Mouse (Mus musculus): ENCODE measurements at regions not wholly inside any gene's neighbourhood (a gene's known extent, or its start where the extent isn't known, plus 50 kb on each side); places are given as distances from the start of the nearest gene placed in this dataset.
A peak's percentile ranks its signal among the peaks of the same experiment; 100 is the strongest.

- Histone ChIP-seq H3K9me3 (ENCODE audit: low read length) (no peaks in the 10 kb centered on the region), H3K4me3 (ENCODE audit: low read depth, low read length) (no peak overlapping the region), H3K4me1 (ENCODE audit: insufficient read depth, low read length) (no peaks in the 10 kb centered on the region), H3K36me3 (ENCODE audit: insufficient read depth, low read length) (no peaks in the 10 kb centered on the region), H3K27ac (ENCODE audit: low read depth, low read length) (no peak overlapping the region), H3K27me3 (ENCODE audit: insufficient read depth, low read length) (no peaks in the 10 kb centered on the region), H3K9ac (replicated peaks; ENCODE audit: low read length, poor library complexity, severe bottlenecking) (no peak overlapping the region), H3K4me2 (ENCODE audit: low read depth, low read length, poor library complexity, severe bottlenecking) (no peak overlapping the region)
- no peak for TF ChIP-seq CTCF (IDR thresholded peaks at IDR 0.05)
- ATAC-seq (ENCODE audit: low FRiP score), result no peak
- DNase-seq (ENCODE audit: low spot score), result no peak
- 81% methylated on average over 2 of the region's 2 CpGs for WGBS
Observed at GRCm38 (mm10) chr12:60352138-60352537, 1132.6 kb upstream of the Fbxo33 start.

- WGBS, result 93% methylated on average over 1 of the region's 1 CpGs
- ATAC-seq (ENCODE audit: low FRiP score) (no peak), DNase-seq (ENCODE audit: low spot score) (no peak)
- H3K27ac ChIP-seq (ENCODE audit: low read depth, low read length), result no peak overlapping the region
- H3K4me1 ChIP-seq (ENCODE audit: insufficient read depth, low read length), result no peaks in the 10 kb centered on the region
- TF ChIP-seq CTCF (IDR thresholded peaks at IDR 0.05), result no peak
- no peak overlapping the region for H3K4me3 ChIP-seq (ENCODE audit: low read depth, low read length)
- H3K36me3 ChIP-seq (ENCODE audit: insufficient read depth, low read length), result no peaks in the 10 kb centered on the region
- H3K9ac ChIP-seq (replicated peaks; ENCODE audit: low read length, poor library complexity, severe bottlenecking), result no peak overlapping the region
- no peaks in the 10 kb centered on the region for H3K27me3 ChIP-seq (ENCODE audit: insufficient read depth, low read length)
- H3K4me2 ChIP-seq (ENCODE audit: low read depth, low read length, poor library complexity, severe bottlenecking), result no peak overlapping the region
- H3K9me3 ChIP-seq (ENCODE audit: low read length), result no peaks in the 10 kb centered on the region
Observed at GRCm38 (mm10) chr12:60344437-60344836, 1124.9 kb upstream of the Fbxo33 start.

GRCm38 (mm10) chr12:60320063-60320462 is 1100.5 kb upstream of the Fbxo33 start:
- H3K9ac ChIP-seq (replicated peaks; ENCODE audit: low read length, poor library complexity, severe bottlenecking), result no peak overlapping the region
- no peak overlapping the region for H3K27ac ChIP-seq (ENCODE audit: low read depth, low read length)
- no peak for TF ChIP-seq CTCF (IDR thresholded peaks at IDR 0.05)
- 75% methylated on average over 6 of the region's 6 CpGs for WGBS
- H3K27me3 ChIP-seq (ENCODE audit: insufficient read depth, low read length), result no peaks in the 10 kb centered on the region
- no peaks in the 10 kb centered on the region for H3K4me1 ChIP-seq (ENCODE audit: insufficient read depth, low read length)
- H3K36me3 ChIP-seq (ENCODE audit: insufficient read depth, low read length), result no peaks in the 10 kb centered on the region
- DNase-seq (ENCODE audit: low spot score) (no peak), ATAC-seq (ENCODE audit: low FRiP score) (no peak)
- no peak overlapping the region for H3K4me3 ChIP-seq (ENCODE audit: low read depth, low read length)
- H3K4me2 ChIP-seq (ENCODE audit: low read depth, low read length, poor library complexity, severe bottlenecking), result no peak overlapping the region
- no peaks in the 10 kb centered on the region for H3K9me3 ChIP-seq (ENCODE audit: low read length)

- Histone ChIP-seq H3K9ac (replicated peaks; ENCODE audit: low read length, poor library complexity, severe bottlenecking) (no peak overlapping the region), H3K4me3 (ENCODE audit: low read depth, low read length) (no peak overlapping the region), H3K4me2 (ENCODE audit: low read depth, low read length, poor library complexity, severe bottlenecking) (no peak overlapping the region), H3K9me3 (ENCODE audit: low read length) (no peaks in the 10 kb centered on the region), H3K27me3 (ENCODE audit: insufficient read depth, low read length) (no peaks in the 10 kb centered on the region), H3K4me1 (ENCODE audit: insufficient read depth, low read length) (no peaks in the 10 kb centered on the region), H3K36me3 (ENCODE audit: insufficient read depth, low read length) (no peaks in the 10 kb centered on the region), H3K27ac (ENCODE audit: low read depth, low read length) (no peak overlapping the region)
- no peak for TF ChIP-seq CTCF (IDR thresholded peaks at IDR 0.05)
- DNase-seq (ENCODE audit: low spot score) (no peak), ATAC-seq (ENCODE audit: low FRiP score) (no peak)
- 76% methylated on average over 2 of the region's 2 CpGs for WGBS
Observed at GRCm38 (mm10) chr12:60292591-60292990, 1073.1 kb upstream of the Fbxo33 start.

GRCm38 (mm10) chr12:60288817-60289216 is 1069.3 kb upstream of the Fbxo33 start:
- no peak overlapping the region for H3K9ac ChIP-seq (replicated peaks; ENCODE audit: low read length, poor library complexity, severe bottlenecking)
- ATAC-seq (ENCODE audit: low FRiP score) (peak; percentile 41; the same call in 1 of the 2 replicates), DNase-seq (ENCODE audit: low spot score) (peak; percentile 32)
- TF ChIP-seq CTCF (IDR thresholded peaks at IDR 0.05), result no peak
- H3K4me3 ChIP-seq (ENCODE audit: low read depth, low read length), result no peak overlapping the region
- H3K4me1 ChIP-seq (ENCODE audit: insufficient read depth, low read length), result no peaks in the 10 kb centered on the region
- no peaks in the 10 kb centered on the region for H3K9me3 ChIP-seq (ENCODE audit: low read length)
- 85% methylated on average over 2 of the region's 2 CpGs for WGBS
- no peak overlapping the region for H3K27ac ChIP-seq (ENCODE audit: low read depth, low read length)
- no peaks in the 10 kb centered on the region for H3K27me3 ChIP-seq (ENCODE audit: insufficient read depth, low read length)
- no peaks in the 10 kb centered on the region for H3K36me3 ChIP-seq (ENCODE audit: insufficient read depth, low read length)
- no peak overlapping the region for H3K4me2 ChIP-seq (ENCODE audit: low read depth, low read length, poor library complexity, severe bottlenecking)

GRCm38 (mm10) chr12:60255286-60255685 is 1035.8 kb upstream of the Fbxo33 start:
- Histone ChIP-seq H3K4me1 (ENCODE audit: insufficient read depth, low read length) (no peaks in the 10 kb centered on the region), H3K36me3 (ENCODE audit: insufficient read depth, low read length) (no peaks in the 10 kb centered on the region), H3K27ac (ENCODE audit: low read depth, low read length) (no peak overlapping the region), H3K4me2 (ENCODE audit: low read depth, low read length, poor library complexity, severe bottlenecking) (no peak overlapping the region), H3K9ac (replicated peaks; ENCODE audit: low read length, poor library complexity, severe bottlenecking) (no peak overlapping the region), H3K4me3 (ENCODE audit: low read depth, low read length) (no peak overlapping the region), H3K9me3 (ENCODE audit: low read length) (no peaks in the 10 kb centered on the region), H3K27me3 (ENCODE audit: insufficient read depth, low read length) (no peaks in the 10 kb centered on the region)
- WGBS, result 74% methylated on average over 1 of the region's 1 CpGs
- DNase-seq (ENCODE audit: low spot score), result no peak
- TF ChIP-seq CTCF (IDR thresholded peaks at IDR 0.05), result no peak
- no peak for ATAC-seq (ENCODE audit: low FRiP score)
